Mouse (Mus musculus): ENCODE measurements at regions not wholly inside any gene's neighbourhood (a gene's known extent, or its start where the extent isn't known, plus 50 kb on each side); places are given as distances from the start of the nearest gene placed in this dataset.

DNA sequence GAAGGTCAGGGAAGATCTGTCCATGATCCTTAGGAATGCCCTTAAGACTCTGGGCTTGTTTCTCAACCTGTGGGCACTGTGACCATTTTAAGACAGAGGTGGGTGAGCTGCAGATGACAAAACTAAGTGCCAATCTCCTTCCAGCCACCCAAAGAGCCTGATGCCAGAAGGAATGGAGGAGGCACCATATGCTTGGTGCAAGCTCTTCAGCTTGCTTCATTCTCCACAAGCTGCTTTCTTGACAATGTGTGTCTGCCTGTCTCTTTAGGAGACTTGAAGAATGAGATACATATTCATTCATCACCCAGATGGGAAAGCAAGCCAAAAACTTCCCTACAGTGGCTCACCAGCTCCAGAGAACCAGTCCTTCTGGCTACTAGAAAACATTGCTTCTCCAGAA, 98.3 kb upstream of the B3gat1 start:
- Histone ChIP-seq H3K36me3 (ENCODE audit: control insufficient read depth, insufficient read depth) (no peaks in the 10 kb centered on the region), H3ac (ENCODE audit: control insufficient read depth, insufficient read length, low read depth) (no peak overlapping the region), H3K79me2 (ENCODE audit: control insufficient read depth, insufficient read depth) (no peaks in the 10 kb centered on the region), H3K79me3 (ENCODE audit: low read depth) (no peaks in the 10 kb centered on the region), H3K27me3 (ENCODE audit: control insufficient read depth, insufficient read depth, insufficient read length) (no peaks in the 10 kb centered on the region), H3K4me3 (ENCODE audit: insufficient read depth, poor library complexity, severe bottlenecking) (no peak overlapping the region)
- no peak for TF ChIP-seq CEBPB (IDR thresholded peaks at IDR 0.05; ENCODE audit: low read depth)
- no peak for TF ChIP-seq MYOG (IDR thresholded peaks at IDR 0.05; ENCODE audit: control insufficient read depth, extremely low read depth, insufficient read length)
- no peak for TF ChIP-seq CTCF (IDR thresholded peaks at IDR 0.05; ENCODE audit: control insufficient read depth, insufficient read depth, insufficient read length)
- TF ChIP-seq USF1 (IDR thresholded peaks at IDR 0.05; ENCODE audit: low read depth), result no peak
- TF ChIP-seq FOSL1 (IDR thresholded peaks at IDR 0.05; ENCODE audit: insufficient read depth, low read length, poor library complexity, severe bottlenecking), result no peak
- TF ChIP-seq MAX (IDR thresholded peaks at IDR 0.05), result no peak
- TF ChIP-seq MYOD1 (IDR thresholded peaks at IDR 0.05; ENCODE audit: control insufficient read depth, insufficient read length, low read depth), result no peak

DNA sequence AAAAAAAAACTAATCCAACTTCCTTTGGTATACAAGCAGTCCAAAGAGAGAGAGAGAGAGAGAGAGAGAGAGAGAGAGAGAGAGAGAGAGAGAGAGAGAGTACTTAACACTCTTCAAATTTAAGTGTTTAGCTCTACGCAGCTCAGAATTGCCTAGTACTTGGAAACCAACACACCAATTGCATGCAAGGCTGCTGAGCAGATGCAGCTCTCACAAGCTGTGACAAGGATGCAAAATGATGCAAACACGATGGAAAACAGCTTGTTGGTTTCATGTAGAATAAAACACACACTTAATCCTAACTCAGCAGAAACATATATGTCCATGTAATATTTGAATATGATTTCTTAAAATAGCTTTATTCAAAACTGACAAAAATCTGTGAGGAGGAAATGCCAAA, 94.9 kb upstream of the B3gat1 start:
- H3K4me3 ChIP-seq (ENCODE audit: insufficient read depth, poor library complexity, severe bottlenecking), result no peak overlapping the region
- TF ChIP-seq USF1 (IDR thresholded peaks at IDR 0.05; ENCODE audit: low read depth), result no peak
- no peaks in the 10 kb centered on the region for H3K27me3 ChIP-seq (ENCODE audit: control insufficient read depth, insufficient read depth, insufficient read length)
- H3K79me2 ChIP-seq (ENCODE audit: control insufficient read depth, insufficient read depth), result no peaks in the 10 kb centered on the region
- no peaks in the 10 kb centered on the region for H3K79me3 ChIP-seq (ENCODE audit: low read depth)
- no peaks in the 10 kb centered on the region for H3K36me3 ChIP-seq (ENCODE audit: control insufficient read depth, insufficient read depth)
- no peak overlapping the region for H3ac ChIP-seq (ENCODE audit: control insufficient read depth, insufficient read length, low read depth)

DNA sequence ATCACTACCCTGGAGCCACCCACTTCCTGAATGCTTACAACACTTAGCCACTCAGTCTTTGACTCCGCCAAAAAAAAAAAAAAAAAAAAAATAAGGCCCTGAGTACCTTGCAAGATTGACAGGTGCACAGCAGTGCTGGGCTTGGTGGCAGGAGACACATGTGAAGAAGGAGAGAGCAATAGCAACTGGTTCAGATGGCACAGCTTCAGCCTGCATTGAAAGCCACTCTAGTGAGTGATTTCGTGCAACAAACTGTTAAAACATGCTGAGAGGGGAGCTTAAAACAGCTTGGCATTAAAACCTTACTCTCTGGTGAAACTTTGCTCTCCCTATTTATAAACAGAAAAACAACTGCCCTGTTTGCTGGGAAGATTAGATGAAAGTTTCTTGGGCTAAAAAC, 91.2 kb upstream of the B3gat1 start:
- no peaks in the 10 kb centered on the region for H3K36me3 ChIP-seq (ENCODE audit: control insufficient read depth, insufficient read depth)
- no peaks in the 10 kb centered on the region for H3K79me2 ChIP-seq (ENCODE audit: control insufficient read depth, insufficient read depth)
- H3K27me3 ChIP-seq (ENCODE audit: control insufficient read depth, insufficient read depth, insufficient read length), result no peaks in the 10 kb centered on the region
- TF ChIP-seq MYOG (IDR thresholded peaks at IDR 0.05; ENCODE audit: control insufficient read depth, extremely low read depth, insufficient read length), result no peak
- TF ChIP-seq MYOD1 (IDR thresholded peaks at IDR 0.05; ENCODE audit: control insufficient read depth, insufficient read length, low read depth), result no peak
- TF ChIP-seq FOSL1 (IDR thresholded peaks at IDR 0.05; ENCODE audit: insufficient read depth, low read length, poor library complexity, severe bottlenecking), result no peak
- no peak for TF ChIP-seq CTCF (IDR thresholded peaks at IDR 0.05; ENCODE audit: control insufficient read depth, insufficient read depth, insufficient read length)
- TF ChIP-seq USF1 (IDR thresholded peaks at IDR 0.05; ENCODE audit: low read depth), result no peak
- no peak for TF ChIP-seq CEBPB (IDR thresholded peaks at IDR 0.05; ENCODE audit: low read depth)
- H3K79me3 ChIP-seq (ENCODE audit: low read depth), result no peaks in the 10 kb centered on the region
- no peak overlapping the region for H3K4me3 ChIP-seq (ENCODE audit: insufficient read depth, poor library complexity, severe bottlenecking)
- H3ac ChIP-seq (ENCODE audit: control insufficient read depth, insufficient read length, low read depth), result no peak overlapping the region

DNA sequence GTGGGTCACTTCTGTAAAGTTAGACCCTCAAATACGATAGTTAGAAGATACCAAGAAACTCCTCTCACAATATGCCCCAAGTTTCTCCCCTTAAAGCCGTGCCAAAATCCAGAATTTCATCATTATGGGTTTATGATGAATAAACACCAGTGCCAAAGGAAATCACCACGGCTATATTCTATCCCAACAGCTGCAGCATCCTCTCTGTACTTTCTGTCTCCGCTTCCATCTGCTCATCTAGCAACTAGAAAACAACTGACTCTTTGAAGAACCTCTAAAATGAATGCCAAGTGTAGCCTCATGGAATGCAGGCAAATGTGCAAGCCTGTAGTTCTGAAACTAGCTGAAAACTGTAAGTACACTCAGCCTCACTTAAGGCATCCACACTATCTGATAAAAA, 90.7 kb upstream of the B3gat1 start:
- Histone ChIP-seq H3K4me3 (ENCODE audit: insufficient read depth, poor library complexity, severe bottlenecking) (no peak overlapping the region), H3K36me3 (ENCODE audit: control insufficient read depth, insufficient read depth) (no peaks in the 10 kb centered on the region), H3K79me2 (ENCODE audit: control insufficient read depth, insufficient read depth) (no peaks in the 10 kb centered on the region), H3K27me3 (ENCODE audit: control insufficient read depth, insufficient read depth, insufficient read length) (no peaks in the 10 kb centered on the region), H3K79me3 (ENCODE audit: low read depth) (no peaks in the 10 kb centered on the region), H3ac (ENCODE audit: control insufficient read depth, insufficient read length, low read depth) (no peak overlapping the region)
- TF ChIP-seq MYOG (IDR thresholded peaks at IDR 0.05; ENCODE audit: control insufficient read depth, extremely low read depth, insufficient read length) (no peak), USF1 (IDR thresholded peaks at IDR 0.05; ENCODE audit: low read depth) (no peak), CTCF (IDR thresholded peaks at IDR 0.05; ENCODE audit: control insufficient read depth, insufficient read depth, insufficient read length) (no peak), MYOD1 (IDR thresholded peaks at IDR 0.05; ENCODE audit: control insufficient read depth, insufficient read length, low read depth) (no peak), MAX (IDR thresholded peaks at IDR 0.05) (no peak), FOSL1 (IDR thresholded peaks at IDR 0.05; ENCODE audit: insufficient read depth, low read length, poor library complexity, severe bottlenecking) (no peak), CEBPB (IDR thresholded peaks at IDR 0.05; ENCODE audit: low read depth) (no peak)

DNA sequence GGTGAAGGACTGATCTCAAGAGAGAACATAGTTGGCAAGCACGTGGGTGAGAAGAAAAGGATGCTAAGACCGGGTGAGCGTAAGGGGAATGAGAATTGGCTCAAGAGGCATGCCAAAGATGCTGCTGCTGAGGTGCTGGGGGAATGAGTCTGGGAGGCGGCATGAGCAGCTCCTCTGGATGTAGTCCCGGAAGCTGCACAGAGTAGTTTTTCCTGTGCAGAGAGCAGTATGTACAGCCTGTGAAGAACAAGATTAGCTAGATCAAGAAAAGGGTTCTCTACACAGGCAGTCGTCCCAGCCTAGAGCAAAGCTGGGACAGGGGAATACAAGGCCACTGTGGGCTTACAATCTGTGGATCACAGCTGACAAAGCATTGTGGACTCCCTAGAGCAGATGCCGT, 84.0 kb upstream of the B3gat1 start:
- TF ChIP-seq MYOG (IDR thresholded peaks at IDR 0.05; ENCODE audit: control insufficient read depth, extremely low read depth, insufficient read length) (no peak), CTCF (IDR thresholded peaks at IDR 0.05; ENCODE audit: control insufficient read depth, insufficient read depth, insufficient read length) (no peak), MAX (IDR thresholded peaks at IDR 0.05) (no peak), USF1 (IDR thresholded peaks at IDR 0.05; ENCODE audit: low read depth) (no peak), FOSL1 (IDR thresholded peaks at IDR 0.05; ENCODE audit: insufficient read depth, low read length, poor library complexity, severe bottlenecking) (no peak), CEBPB (IDR thresholded peaks at IDR 0.05; ENCODE audit: low read depth) (no peak)
- H3K4me3 ChIP-seq (ENCODE audit: insufficient read depth, poor library complexity, severe bottlenecking), result no peak overlapping the region
- H3K27me3 ChIP-seq (ENCODE audit: control insufficient read depth, insufficient read depth, insufficient read length), result no peaks in the 10 kb centered on the region
- no peaks in the 10 kb centered on the region for H3K79me2 ChIP-seq (ENCODE audit: control insufficient read depth, insufficient read depth)
- H3K36me3 ChIP-seq (ENCODE audit: control insufficient read depth, insufficient read depth), result no peaks in the 10 kb centered on the region
- H3K79me3 ChIP-seq (ENCODE audit: low read depth), result no peaks in the 10 kb centered on the region
- H3ac ChIP-seq (ENCODE audit: control insufficient read depth, insufficient read length, low read depth), result no peak overlapping the region

DNA sequence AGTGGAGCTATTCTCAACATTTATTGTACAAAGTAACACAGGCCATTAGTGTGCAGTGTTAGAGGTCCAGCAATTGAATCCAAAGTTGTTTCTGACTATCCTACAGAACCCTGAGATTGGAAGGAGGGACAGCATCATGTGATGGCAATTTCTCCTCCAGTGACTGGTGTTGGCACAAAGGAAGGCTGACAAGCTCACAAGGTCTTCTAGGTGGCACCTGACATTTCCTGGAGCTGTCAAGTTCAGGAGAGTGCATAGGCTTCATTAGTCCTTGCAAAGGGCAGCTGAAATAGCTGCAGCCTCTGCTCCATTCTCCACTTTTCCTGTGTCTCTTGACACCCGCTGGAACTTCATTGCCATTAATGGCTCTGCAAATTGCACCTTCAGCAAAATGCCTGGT, 80.6 kb upstream of the B3gat1 start:
- H3K79me3 ChIP-seq (ENCODE audit: low read depth), result no peaks in the 10 kb centered on the region
- H3K4me3 ChIP-seq (ENCODE audit: insufficient read depth, poor library complexity, severe bottlenecking), result no peak overlapping the region
- H3K36me3 ChIP-seq (ENCODE audit: control insufficient read depth, insufficient read depth), result no peaks in the 10 kb centered on the region
- H3ac ChIP-seq (ENCODE audit: control insufficient read depth, insufficient read length, low read depth), result no peak overlapping the region
- TF ChIP-seq MYOD1 (IDR thresholded peaks at IDR 0.05; ENCODE audit: control insufficient read depth, insufficient read length, low read depth) (no peak), MAX (IDR thresholded peaks at IDR 0.05) (no peak), MYOG (IDR thresholded peaks at IDR 0.05; ENCODE audit: control insufficient read depth, extremely low read depth, insufficient read length) (no peak), USF1 (IDR thresholded peaks at IDR 0.05; ENCODE audit: low read depth) (no peak), CTCF (IDR thresholded peaks at IDR 0.05; ENCODE audit: control insufficient read depth, insufficient read depth, insufficient read length) (no peak), CEBPB (IDR thresholded peaks at IDR 0.05; ENCODE audit: low read depth) (no peak), FOSL1 (IDR thresholded peaks at IDR 0.05; ENCODE audit: insufficient read depth, low read length, poor library complexity, severe bottlenecking) (no peak)
- H3K27me3 ChIP-seq (ENCODE audit: control insufficient read depth, insufficient read depth, insufficient read length), result no peaks in the 10 kb centered on the region
- H3K79me2 ChIP-seq (ENCODE audit: control insufficient read depth, insufficient read depth), result no peaks in the 10 kb centered on the region

Measured in C2C12 (cell line).